Mouse (Mus musculus) ES-Bruce4 (cell line): ENCODE results near the gene Hsd17b13. TPM values are rescaled to one million over a fixed set of nuclear protein-coding genes. Genes with fewer than 3 reads are reported as not detected.

Experiments
- H3K27ac ChIP-seq: 2 replicates; pipeline ENCODE4 v1.5.1; 2012; ENCODE audit warnings: low read length, inconsistent platforms; ENCODE audit not compliant: insufficient read depth
- H3K27me3 ChIP-seq: 2 replicates; pipeline ENCODE4 v1.6.1; 2012; ENCODE audit warnings: mild to moderate bottlenecking, low read length, inconsistent platforms; ENCODE audit not compliant: control insufficient read depth, poor library complexity, insufficient read depth, severe bottlenecking
- H3K36me3 ChIP-seq: 2 replicates; pipeline ENCODE4 v1.6.1; 2012; ENCODE audit warnings: inconsistent platforms, mild to moderate bottlenecking, low read length, moderate library complexity; ENCODE audit not compliant: control insufficient read depth, poor library complexity, insufficient read depth, severe bottlenecking
- H3K4me1 ChIP-seq: one replicate; pipeline ENCODE4 v1.8.1; 2011; ENCODE audit warnings: low read length; ENCODE audit not compliant: control insufficient read depth, insufficient read depth
- H3K4me3 ChIP-seq: 2 replicates; pipeline ENCODE4 v1.5.1; 2011; ENCODE audit warnings: low read depth, mild to moderate bottlenecking, low read length
- H3K9ac ChIP-seq: 2 replicates; pipeline ENCODE4 v1.6.1; 2012; ENCODE audit warnings: low read depth, mild to moderate bottlenecking, inconsistent platforms; ENCODE audit not compliant: poor library complexity, severe bottlenecking
- H3K9me3 ChIP-seq: replicated peaks from 2 replicates; pipeline ENCODE4 v1.6.1; 2012; ENCODE audit warnings: mild to moderate bottlenecking, low read length, inconsistent platforms; ENCODE audit not compliant: control insufficient read depth, poor library complexity, insufficient read depth, severe bottlenecking
- CTCF ChIP-seq: IDR thresholded peaks from one replicate; pipeline ENCODE4 v1.8.1; 2011; ENCODE audit warnings: low read depth, low read length
- EP300 ChIP-seq: IDR thresholded peaks from 2 replicates; pipeline ENCODE4 v1.6.1; 2011; ENCODE audit warnings: low read depth, low read length; ENCODE audit not compliant: insufficient read depth
- POLR2A ChIP-seq: IDR thresholded peaks from one replicate; pipeline ENCODE4 v1.8.1; 2011; ENCODE audit warnings: low read length; ENCODE audit not compliant: insufficient read depth
- polyA plus RNA-seq: library from polyadenylated mRNA; stranded (reverse); fragments of >200 nt; gene quantifications from 2 replicates; pipeline ENCODE4 v1.2.4, GENCODE M21; 2011; ENCODE audit warnings: low read depth; ENCODE audit not compliant: missing spikeins, insufficient read depth, insufficient read length

The Hsd17b13 gene
- polyA plus RNA-seq, 1 experiment: not detected

- Histone ChIP-seq H3K36me3 (peaks cover 3% of the 10 kb centered on the region), H3K9ac (peak overlapping the region; percentile 93), H3K4me3 (no peak overlapping the region), H3K27ac (no peak overlapping the region), H3K9me3 (no peaks in the 10 kb centered on the region), H3K27me3 (no peaks in the 10 kb centered on the region), H3K4me1 (peaks cover 3% of the 10 kb centered on the region)
- TF ChIP-seq CTCF: no peak
- no peak for TF ChIP-seq POLR2A
- no peak for TF ChIP-seq EP300
These were observed 67.7 kb downstream of the Hsd17b13 start for GRCm38 (mm10) chr5:103909466-103909865.

DNA sequence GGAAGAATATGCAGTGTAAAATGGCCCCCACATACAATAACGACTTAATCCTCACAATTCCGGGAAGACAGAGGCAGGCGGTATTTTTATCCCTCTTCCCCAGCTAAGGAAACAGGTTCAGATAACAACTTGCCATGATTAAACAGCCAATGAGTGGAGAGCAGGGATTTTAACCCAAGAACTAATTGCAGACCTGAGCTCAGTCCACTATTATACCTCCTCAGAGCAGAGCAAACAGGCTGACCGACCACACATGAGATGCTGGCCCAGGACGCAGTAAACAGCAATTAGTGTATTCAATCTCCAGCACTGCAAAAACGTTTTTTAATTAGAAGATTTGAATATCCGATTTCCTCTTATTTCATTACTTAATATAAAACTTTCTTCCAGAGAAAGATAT lies 68.4 kb downstream of the Hsd17b13 start:
- Histone ChIP-seq H3K4me3 (no peak overlapping the region), H3K4me1 (peaks cover 3% of the 10 kb centered on the region), H3K9me3 (no peaks in the 10 kb centered on the region), H3K27me3 (no peaks in the 10 kb centered on the region), H3K9ac (no peak overlapping the region), H3K27ac (no peak overlapping the region), H3K36me3 (peaks cover 3% of the 10 kb centered on the region)
- TF ChIP-seq EP300 (no peak), CTCF (no peak), POLR2A (no peak)

DNA sequence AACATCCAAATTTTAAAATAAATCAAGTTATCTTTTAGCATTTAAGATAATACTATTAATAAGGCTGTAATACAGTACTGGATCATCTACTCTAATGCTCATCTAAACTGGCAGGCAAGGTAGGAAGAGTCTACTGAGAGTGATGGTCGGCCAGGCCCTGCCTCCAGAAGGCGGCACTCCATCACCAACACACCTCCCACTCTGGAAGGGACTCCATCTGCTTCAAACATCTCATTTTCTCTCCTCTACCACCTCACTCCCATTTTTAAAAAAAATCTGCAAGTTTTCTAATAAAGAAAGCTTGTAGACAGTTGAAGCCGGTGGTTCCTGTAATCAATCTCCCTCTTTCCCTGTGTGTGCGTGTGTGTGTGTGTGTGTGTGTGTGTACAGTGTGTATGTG lies 69.4 kb downstream of the Hsd17b13 start:
- no peak for TF ChIP-seq POLR2A
- no peak for TF ChIP-seq CTCF
- no peak for TF ChIP-seq EP300

DNA sequence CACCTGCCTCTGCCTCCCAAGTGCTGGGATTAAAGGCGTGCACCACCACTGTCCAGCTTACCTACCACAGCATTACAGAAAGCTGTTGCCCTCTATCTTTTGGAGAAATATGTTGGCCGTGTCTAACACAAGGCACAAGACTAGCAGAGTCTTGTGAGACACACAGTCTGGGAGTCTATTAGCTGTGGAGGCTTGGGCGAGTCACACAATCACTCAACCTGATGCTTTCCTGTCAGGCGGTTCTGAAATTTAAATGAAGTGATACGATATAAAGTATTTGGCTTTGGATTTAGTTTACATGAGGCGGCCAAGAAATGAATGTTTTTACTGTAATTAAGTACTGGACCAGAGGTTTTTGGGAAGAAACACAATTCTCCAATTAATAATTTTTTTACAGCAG lies 71.0 kb downstream of the Hsd17b13 start:
- no peak overlapping the region for H3K27ac ChIP-seq
- no peaks in the 10 kb centered on the region for H3K27me3 ChIP-seq
- no peaks in the 10 kb centered on the region for H3K9me3 ChIP-seq
- no peak overlapping the region for H3K9ac ChIP-seq
- H3K4me3 ChIP-seq: no peak overlapping the region
- TF ChIP-seq CTCF: no peak
- TF ChIP-seq EP300: no peak
- no peak for TF ChIP-seq POLR2A
- H3K4me1 ChIP-seq: peaks cover 4% of the 10 kb centered on the region
- peaks cover 3% of the 10 kb centered on the region for H3K36me3 ChIP-seq

More for the DNA sequence above, 69.4 kb downstream of the Hsd17b13 start:
- Histone ChIP-seq H3K9ac (no peak overlapping the region), H3K27ac (no peak overlapping the region), H3K9me3 (no peaks in the 10 kb centered on the region), H3K4me3 (no peak overlapping the region), H3K27me3 (no peaks in the 10 kb centered on the region), H3K4me1 (peaks cover 3% of the 10 kb centered on the region), H3K36me3 (peaks cover 3% of the 10 kb centered on the region)

Other genes with a start within 250 kb of the Hsd17b13 start
- 18.6 and 20.2 TPM in 2 replicates for gene Klhl8, start 66.2 kb downstream of the Hsd17b13 start, polyA plus RNA-seq
- gene Hsd17b11, start 44.5 kb upstream of the Hsd17b13 start, polyA plus RNA-seq: 22.0 and 25.3 TPM in 2 replicates
- 32.0 and 34.2 TPM in 2 replicates for gene Nudt9, start 68.9 kb upstream of the Hsd17b13 start, polyA plus RNA-seq
- not detected in 2 replicates for gene Gm17660, start 100.2 kb upstream of the Hsd17b13 start, polyA plus RNA-seq
- 0.40 TPM in 1 of 2 replicates, not detected in the other for gene Sparcl1, start 136.3 kb upstream of the Hsd17b13 start, polyA plus RNA-seq
- gene Dspp, start 193.3 kb upstream of the Hsd17b13 start, polyA plus RNA-seq: not detected in 2 replicates
- gene Dmp1, start 225.2 kb upstream of the Hsd17b13 start, polyA plus RNA-seq: not detected in 2 replicates